Mouse (Mus musculus) forebrain, postnatal 0 days (tissue): ENCODE data around the gene Immt. TPM values are rescaled to one million over a fixed set of nuclear protein-coding genes. Genes with fewer than 3 reads are reported as not detected.

ENCODE experiments used
- ATAC-seq: fragments of 200-750 bp; cut with Nextera tagmentation; 2 replicates; pipeline ENCODE4 v1.8.0; 2017; ENCODE audit warnings: mild to moderate bottlenecking, moderate library complexity
- DNase-seq: peaks from one replicate; pipeline ENCODE4 v3.0.0-alpha.2; 2015
- H3K27ac ChIP-seq: fragments of 300-500 bp; sonication (generic); 2 replicates; pipeline ENCODE4 v1.5.1; 2014; ENCODE audit warnings: low read depth, mild to moderate bottlenecking, antibody characterized with exemption, low read length, moderate library complexity, mixed read lengths
- H3K27me3 ChIP-seq: fragments of 300-500 bp; sonication (generic); 2 replicates; pipeline ENCODE4 v1.6.1; 2014; ENCODE audit warnings: mild to moderate bottlenecking, low read length, mixed read lengths; ENCODE audit not compliant: insufficient read depth
- H3K36me3 ChIP-seq: fragments of 300-500 bp; sonication (generic); 2 replicates; pipeline ENCODE4 v1.6.1; 2014; ENCODE audit warnings: mild to moderate bottlenecking, moderate library complexity; ENCODE audit not compliant: insufficient read depth
- H3K4me1 ChIP-seq: fragments of 300-500 bp; sonication (generic); 2 replicates; pipeline ENCODE4 v1.6.1; 2014; ENCODE audit warnings: antibody characterized with exemption; ENCODE audit not compliant: insufficient read depth
- H3K4me2 ChIP-seq: fragments of 300-500 bp; sonication (generic); 2 replicates; pipeline ENCODE4 v1.6.1; 2014; ENCODE audit warnings: low read depth, mild to moderate bottlenecking, moderate library complexity
- H3K4me3 ChIP-seq: fragments of 300-500 bp; sonication (generic); 2 replicates; pipeline ENCODE4 v1.5.1; 2014; ENCODE audit warnings: low read depth, low read length, mixed read lengths
- H3K9ac ChIP-seq: fragments of 300-500 bp; sonication (generic); 2 replicates; pipeline ENCODE4 v1.6.1; 2014; ENCODE audit warnings: mild to moderate bottlenecking
- H3K9me3 ChIP-seq: fragments of 300-500 bp; sonication (generic); 2 replicates; pipeline ENCODE4 v1.6.1; 2016; ENCODE audit warnings: low read length
- CTCF ChIP-seq: sonication (generic); IDR thresholded peaks from 2 replicates; pipeline ENCODE4 v1.5.1; 2016; ENCODE audit warnings: antibody characterized with exemption, control low read depth, low read depth
- WGBS: fragments of 180-500 bp; shearing (Covaris S2); extraction: QIAGEN DNeasy Blood & Tissue Kit; methylation state at CpG from one replicate; pipeline ENCODE4 v1.1.7; 2014; 5-methylcytosine and 5-hydroxymethylcytosine counted together
- polyA plus RNA-seq: library from polyadenylated mRNA; unstranded; fragments of >200 nt; fragmentation: Nextera tagmentation; extraction: Ambion mirVana; gene quantifications from 2 replicates; pipeline ENCODE4 v1.2.1, GENCODE M21; 2015
- total RNA-seq: library from RNA; depleted of rRNA; stranded (reverse); fragments of >200 nt; gene quantifications from 2 replicates; pipeline ENCODE4 v1.2.3, GENCODE M21; 2014

The Immt gene
- total and polyA plus RNA-seq, 2 experiments from 2014 or later: 120 to 142 TPM

DNA sequence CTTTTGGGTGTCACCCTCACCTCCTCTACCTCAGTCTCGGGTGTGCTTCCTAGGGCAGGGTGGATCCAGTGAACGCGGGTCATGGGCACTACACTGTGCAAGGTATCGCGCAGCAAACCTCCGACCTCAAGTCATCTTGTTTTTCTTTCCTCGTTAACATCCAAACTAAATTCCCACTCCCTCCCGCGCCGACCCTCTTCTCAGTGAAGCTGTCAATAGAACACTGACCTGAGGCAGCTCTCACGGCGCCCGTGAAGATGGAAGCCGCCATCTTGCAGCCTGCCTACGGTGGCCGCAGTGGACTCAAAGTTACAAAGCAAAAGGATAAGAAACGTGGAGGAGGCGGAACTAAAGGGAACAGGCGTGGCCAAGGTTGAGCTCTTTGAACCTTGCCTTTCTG, 7.6 kb upstream of the Immt start:
- H3K4me2 ChIP-seq: peak overlapping the region; percentile 71
- H3K9ac ChIP-seq: peak overlapping the region; percentile 65
- H3K27ac ChIP-seq: peak overlapping the region; percentile 66; the same call in 1 of the 2 replicates
- no peaks in the 10 kb centered on the region for H3K9me3 ChIP-seq
- under 1% methylated on average over 19 of the region's 19 CpGs for WGBS
- ATAC-seq (peak; percentile 95), DNase-seq (peak; percentile 89)
- no peak for TF ChIP-seq CTCF
- H3K36me3 ChIP-seq: 0 out of 2 replicates have a peak, but pooled peaks cover 2% of the 10 kb centered on the region
- H3K4me1 ChIP-seq: no peaks in the 10 kb centered on the region; the same call in 1 of the 2 replicates
- peak overlapping the region; percentile 79 for H3K4me3 ChIP-seq
- no peaks in the 10 kb centered on the region for H3K27me3 ChIP-seq

GRCm38 (mm10) chr6:71823961-71824360, 7.2 kb upstream of the Immt start:
- no peak overlapping the region for H3K9ac ChIP-seq
- no peaks in the 10 kb centered on the region for H3K9me3 ChIP-seq
- peak overlapping the region; percentile 79 for H3K4me3 ChIP-seq
- 37% methylated on average over 3 of the region's 3 CpGs for WGBS
- no peaks in the 10 kb centered on the region; the same call in 1 of the 2 replicates for H3K4me1 ChIP-seq
- H3K27me3 ChIP-seq: no peaks in the 10 kb centered on the region
- no peaks in the 10 kb centered on the region for H3K36me3 ChIP-seq
- H3K4me2 ChIP-seq: peak overlapping the region; percentile 71
- no peak for DNase-seq
- TF ChIP-seq CTCF: no peak
- no peak overlapping the region for H3K27ac ChIP-seq
- no peak for ATAC-seq

GRCm38 (mm10) chr6:71826869-71827268, 4.3 kb upstream of the Immt start, which contains the start of gene Mrpl35:
Mrpl35 (minus strand) TSS chr6:71826969.
- Histone ChIP-seq H3K4me1 (peaks cover 5% of the 10 kb centered on the region), H3K36me3 (no peaks in the 10 kb centered on the region), H3K27me3 (no peaks in the 10 kb centered on the region), H3K27ac (no peak within 1 kb of the TSS), H3K4me2 (no peak within 1 kb of the TSS), H3K9ac (no peak within 1 kb of the TSS), H3K9me3 (no peaks in the 10 kb centered on the region), H3K4me3 (no peak within 1 kb of the TSS)
- ATAC-seq (no peak), DNase-seq (no peak)
- TF ChIP-seq CTCF: no peak
- WGBS: 49% methylated on average over 1 of the region's 1 CpGs

- no peak overlapping the region for H3K9ac ChIP-seq
- no peak for TF ChIP-seq CTCF
- no peaks in the 10 kb centered on the region for H3K36me3 ChIP-seq
- no peaks in the 10 kb centered on the region for H3K9me3 ChIP-seq
- ATAC-seq: no peak
- H3K4me1 ChIP-seq: peaks cover 15% of the 10 kb centered on the region
- H3K27ac ChIP-seq: no peak overlapping the region
- DNase-seq: no peak
- no peak overlapping the region for H3K4me2 ChIP-seq
- H3K4me3 ChIP-seq: no peak overlapping the region
- WGBS: 88% methylated on average over 9 of the region's 9 CpGs
- no peaks in the 10 kb centered on the region for H3K27me3 ChIP-seq
These were observed 1.4 kb upstream of the Immt start for GRCm38 (mm10) chr6:71829768-71830167.

- H3K4me3 ChIP-seq: peak overlapping the region; percentile 98
- peak overlapping the region; percentile 58 for H3K4me2 ChIP-seq
- H3K9ac ChIP-seq: peak overlapping the region; percentile 94
- H3K27ac ChIP-seq: peak overlapping the region; percentile 96
- no peaks in the 10 kb centered on the region for H3K27me3 ChIP-seq
- ATAC-seq (peak; percentile 99), DNase-seq (peak; percentile 97)
- H3K9me3 ChIP-seq: no peaks in the 10 kb centered on the region
- WGBS: 3% methylated on average over 20 of the region's 21 CpGs
- no peak for TF ChIP-seq CTCF
- H3K4me1 ChIP-seq: peaks cover 15% of the 10 kb centered on the region
- 0 out of 2 replicates have a peak, but pooled peaks cover 11% of the 10 kb centered on the region for H3K36me3 ChIP-seq
These were observed 440 bp downstream of the Immt start for GRCm38 (mm10) chr6:71831581-71831960.

GRCm38 (mm10) chr6:71836811-71837210, 5.7 kb downstream of the Immt start:
- ATAC-seq: no peak
- no peaks in the 10 kb centered on the region for H3K9me3 ChIP-seq
- H3K27ac ChIP-seq: no peak overlapping the region
- no peaks in the 10 kb centered on the region for H3K27me3 ChIP-seq
- DNase-seq: no peak
- H3K4me3 ChIP-seq: no peak overlapping the region
- WGBS: 77% methylated on average over 2 of the region's 2 CpGs
- no peak overlapping the region for H3K4me2 ChIP-seq
- no peak for TF ChIP-seq CTCF
- no peak overlapping the region for H3K9ac ChIP-seq
- H3K4me1 ChIP-seq: peaks cover 10% of the 10 kb centered on the region
- H3K36me3 ChIP-seq: 0 out of 2 replicates have a peak, but pooled peaks cover 12% of the 10 kb centered on the region

DNA sequence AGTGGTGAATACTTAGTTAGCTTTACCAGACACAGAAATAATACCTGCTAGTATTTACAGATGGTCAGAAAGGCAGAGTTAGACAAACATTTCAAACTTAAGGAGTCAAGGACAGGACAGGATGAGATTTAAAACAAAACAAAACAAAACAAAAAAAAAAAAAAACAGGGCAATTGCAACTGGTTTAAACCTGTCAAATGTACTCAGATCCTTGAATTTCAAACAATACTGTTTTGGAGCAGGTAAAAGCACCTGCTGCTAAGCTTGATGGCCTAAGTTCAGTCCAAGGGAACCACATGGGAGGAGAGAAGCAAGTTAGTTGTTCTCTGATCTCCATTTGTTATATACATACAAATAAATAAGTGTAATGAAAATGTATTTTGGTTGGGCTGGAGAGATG, 8.7 kb downstream of the Immt start:
- Histone ChIP-seq H3K27me3 (no peaks in the 10 kb centered on the region), H3K4me3 (no peak overlapping the region), H3K27ac (no peak overlapping the region), H3K4me2 (no peak overlapping the region), H3K4me1 (no peaks in the 10 kb centered on the region), H3K9me3 (no peaks in the 10 kb centered on the region), H3K36me3 (0 out of 2 replicates have a peak, but pooled peaks cover 12% of the 10 kb centered on the region), H3K9ac (no peak overlapping the region)
- no peak for ATAC-seq
- no peak for TF ChIP-seq CTCF
- no peak for DNase-seq
